Mouse (Mus musculus) limb, embryonic 15.5 days (tissue): Measurements from ENCODE around the gene Aebp1. TPM values are rescaled to one million over a fixed set of nuclear protein-coding genes. Genes with fewer than 3 reads are reported as not detected.
"Not testable (repeated sequence)": the region's sequence is repeated elsewhere in the genome, so short reads cannot be mapped to it uniquely, and the experiment has no call there.

ENCODE experiments used
- ATAC-seq: fragments of 200-750 bp; cut with Nextera tagmentation; 2 replicates; pipeline ENCODE4 v1.8.0; 2017; ENCODE audit warnings: low read depth, moderate TSS enrichment; ENCODE audit not compliant: insufficient number of reproducible peaks, low FRiP score, low TSS enrichment
- H3K27ac ChIP-seq: fragments of 300-500 bp; sonication (generic); 2 replicates; pipeline ENCODE4 v1.5.1; 2015; ENCODE audit warnings: moderate library complexity, mild to moderate bottlenecking, inconsistent platforms
- H3K27me3 ChIP-seq: fragments of 300-500 bp; sonication (generic); 2 replicates; pipeline ENCODE4 v1.6.1; 2015; ENCODE audit warnings: inconsistent platforms
- H3K36me3 ChIP-seq: fragments of 300-500 bp; sonication (generic); 2 replicates; pipeline ENCODE4 v1.6.1; 2015; ENCODE audit warnings: inconsistent platforms
- H3K4me1 ChIP-seq: fragments of 300-500 bp; sonication (generic); 2 replicates; pipeline ENCODE4 v1.6.1; 2015; ENCODE audit warnings: inconsistent platforms
- H3K4me2 ChIP-seq: fragments of 300-500 bp; sonication (generic); 2 replicates; pipeline ENCODE4 v1.6.1; 2015; ENCODE audit warnings: mild to moderate bottlenecking, inconsistent platforms
- H3K4me3 ChIP-seq: fragments of 300-500 bp; sonication (generic); 2 replicates; pipeline ENCODE4 v1.5.1; 2015; ENCODE audit warnings: mild to moderate bottlenecking, inconsistent platforms
- H3K9ac ChIP-seq: fragments of 300-500 bp; sonication (generic); 2 replicates; pipeline ENCODE4 v1.6.1; 2015; ENCODE audit warnings: inconsistent platforms
- H3K9me3 ChIP-seq: fragments of 300-500 bp; sonication (generic); 2 replicates; pipeline ENCODE4 v1.6.1; 2016; ENCODE audit warnings: inconsistent platforms
- WGBS: fragments of 180-500 bp; shearing (Covaris S2); methylation state at CpG from one replicate; pipeline ENCODE4 v1.1.7; 2015; 5-methylcytosine and 5-hydroxymethylcytosine counted together
- polyA plus RNA-seq: library from polyadenylated mRNA; unstranded; fragments of >200 nt; fragmentation: Nextera tagmentation; extraction: Ambion mirVana; gene quantifications from 2 replicates; pipeline ENCODE4 v1.2.1, GENCODE M21; 2015

Aebp1 gene
- polyA plus RNA-seq, 1 experiment from 2014 or later = 78.4 TPM

DNA sequence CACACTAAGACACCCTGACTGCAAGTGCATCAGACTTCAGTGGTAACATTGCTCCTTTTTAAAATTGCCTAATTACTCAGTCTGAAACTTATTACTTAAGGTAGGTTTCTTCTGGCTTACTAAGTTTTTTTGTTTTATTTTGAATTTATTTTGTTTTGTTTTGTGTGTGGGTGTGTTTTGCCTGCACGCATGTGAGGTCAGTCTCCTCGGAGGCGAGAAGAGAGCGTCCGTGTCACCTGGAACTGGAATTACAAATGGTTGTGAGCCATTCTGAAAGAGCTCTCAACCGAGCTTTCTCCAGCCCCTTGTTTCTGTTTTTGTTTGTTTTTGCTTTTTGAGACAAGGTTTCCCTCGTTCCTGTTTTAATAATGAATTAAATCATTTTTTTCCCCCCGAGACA is 16.9 kb downstream of the Aebp1 start:
- Histone ChIP-seq H3K36me3 (peaks cover 27% of the 10 kb centered on the region), H3K27ac (peak overlapping the region; percentile 89), H3K4me2 (peak overlapping the region; percentile 63), H3K4me1 (peaks cover 24% of the 10 kb centered on the region), H3K4me3 (peak overlapping the region; percentile 75), H3K27me3 (no peaks in the 10 kb centered on the region), H3K9me3 (no peaks in the 10 kb centered on the region), H3K9ac (peak overlapping the region; percentile 47; the same call in 1 of the 2 replicates)
- ATAC-seq = no peak
- 45% methylated on average over 8 of the region's 8 CpGs for WGBS

GRCm38 (mm10) chr11:5879905-5880304 is 18.2 kb downstream of the Aebp1 start:
- Histone ChIP-seq H3K4me2 (no peak overlapping the region), H3K9me3 (no peaks in the 10 kb centered on the region), H3K9ac (no peak overlapping the region), H3K4me1 (peaks cover 24% of the 10 kb centered on the region), H3K4me3 (no peak overlapping the region), H3K27ac (no peak overlapping the region), H3K36me3 (peaks cover 15% of the 10 kb centered on the region), H3K27me3 (no peaks in the 10 kb centered on the region)
- ATAC-seq = no peak
- WGBS = 59% methylated on average over 5 of the region's 5 CpGs

GRCm38 (mm10) chr11:5882518-5882917 is 20.8 kb downstream of the Aebp1 start:
- Histone ChIP-seq H3K27me3 (no peaks in the 10 kb centered on the region), H3K27ac (no peak overlapping the region), H3K4me2 (no peak overlapping the region), H3K4me1 (peaks cover 21% of the 10 kb centered on the region), H3K9ac (no peak overlapping the region), H3K9me3 (no peaks in the 10 kb centered on the region), H3K36me3 (no peaks in the 10 kb centered on the region), H3K4me3 (no peak overlapping the region)
- no peak for ATAC-seq
- 67% methylated on average over 8 of the region's 8 CpGs for WGBS

DNA sequence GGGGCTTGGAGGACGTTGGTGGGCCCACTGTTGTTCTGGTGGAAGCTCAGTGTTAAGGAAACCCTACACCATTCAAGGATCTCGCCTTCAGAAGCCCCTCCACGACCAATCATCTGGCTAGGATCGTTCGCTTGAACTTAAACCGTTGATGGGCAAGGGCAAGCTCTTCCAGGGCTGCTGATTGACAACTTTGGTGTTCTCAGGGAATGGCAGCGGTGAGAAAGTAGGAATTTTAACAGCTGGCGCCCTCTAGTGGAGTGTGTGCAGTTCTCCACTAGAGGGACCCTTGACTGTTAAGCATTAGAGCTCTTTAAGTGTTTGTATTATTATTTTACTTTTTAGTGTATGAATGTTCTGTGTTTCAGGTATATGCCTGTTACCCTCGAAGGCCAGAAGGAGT is 24.4 kb downstream of the Aebp1 start:
- no peak overlapping the region for H3K9ac ChIP-seq
- H3K27ac ChIP-seq = peak overlapping the region; percentile 48
- peaks cover 35% of the 10 kb centered on the region for H3K4me1 ChIP-seq
- no peaks in the 10 kb centered on the region for H3K36me3 ChIP-seq
- no peaks in the 10 kb centered on the region for H3K27me3 ChIP-seq
- no peak for ATAC-seq
- no peak overlapping the region for H3K4me2 ChIP-seq
- 18% methylated on average over 9 of the region's 9 CpGs for WGBS
- no peaks in the 10 kb centered on the region for H3K9me3 ChIP-seq
- H3K4me3 ChIP-seq = no peak overlapping the region

DNA sequence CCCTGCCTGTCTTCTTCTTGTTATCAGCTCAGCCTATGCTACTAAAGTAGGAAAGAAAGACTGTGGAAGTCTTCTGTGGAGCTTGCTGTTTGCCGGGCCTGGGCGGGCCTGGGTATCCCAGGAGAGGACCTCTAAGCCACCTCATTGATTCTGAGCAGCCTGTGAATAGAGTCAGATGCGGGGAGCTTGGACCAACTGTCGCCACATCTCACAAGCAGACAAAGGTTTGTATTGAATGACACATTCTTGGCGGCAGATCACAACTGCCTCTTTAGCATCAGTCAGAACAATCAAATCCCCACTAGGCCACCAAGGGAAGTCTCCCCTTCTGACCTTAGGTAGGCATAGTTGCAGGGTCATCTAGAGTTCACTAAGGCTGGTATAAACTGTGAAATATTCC is 25.5 kb downstream of the Aebp1 start:
- no peak overlapping the region for H3K4me2 ChIP-seq
- WGBS = 56% methylated on average over 5 of the region's 5 CpGs
- H3K4me1 ChIP-seq = peaks cover 41% of the 10 kb centered on the region
- H3K27ac ChIP-seq = no peak overlapping the region
- H3K36me3 ChIP-seq = no peaks in the 10 kb centered on the region
- no peak overlapping the region for H3K9ac ChIP-seq
- H3K27me3 ChIP-seq = no peaks in the 10 kb centered on the region
- ATAC-seq = no peak
- no peaks in the 10 kb centered on the region for H3K9me3 ChIP-seq
- no peak overlapping the region for H3K4me3 ChIP-seq

- not testable (repeated sequence) for H3K4me2 ChIP-seq, ATAC-seq, H3K27ac ChIP-seq, H3K36me3 ChIP-seq, H3K4me3 ChIP-seq, H3K9me3 ChIP-seq, H3K27me3 ChIP-seq, H3K9ac ChIP-seq
- WGBS = 42% methylated on average over 5 of the region's 5 CpGs
- H3K4me1 ChIP-seq = peaks cover 45% of the 10 kb centered on the region
These were observed 26.8 kb downstream of the Aebp1 start for GRCm38 (mm10) chr11:5888563-5888962.

DNA sequence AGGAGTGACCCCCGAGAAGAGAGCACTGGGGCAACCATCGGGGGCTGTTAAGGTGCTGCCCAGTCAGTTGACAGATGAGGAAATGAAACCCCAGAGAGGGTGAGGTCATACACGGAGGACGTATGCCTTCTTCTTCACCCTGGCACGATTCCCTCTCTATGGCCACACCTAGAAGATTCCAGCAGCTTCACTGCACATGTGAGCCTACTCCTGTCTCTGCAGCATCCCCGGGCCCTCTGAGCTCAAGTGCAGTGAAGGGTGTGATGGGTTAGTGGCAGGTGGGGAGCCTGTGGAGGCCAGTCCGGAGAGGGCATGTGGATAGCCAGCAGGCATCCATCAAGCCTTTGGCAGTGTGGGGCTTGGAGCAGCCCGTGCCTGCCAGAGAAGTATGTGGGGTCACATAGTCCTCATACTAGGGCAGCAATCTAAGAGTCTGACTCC is 30.4 kb downstream of the Aebp1 start:
- Histone ChIP-seq H3K4me3 (no peak overlapping the region), H3K27ac (no peak overlapping the region), H3K4me1 (peaks cover 32% of the 10 kb centered on the region), H3K9me3 (no peaks in the 10 kb centered on the region), H3K27me3 (no peaks in the 10 kb centered on the region), H3K9ac (no peak overlapping the region), H3K4me2 (no peak overlapping the region), H3K36me3 (no peaks in the 10 kb centered on the region)
- 38% methylated on average over 8 of the region's 8 CpGs for WGBS
- peak; percentile 36; the same call in 1 of the 2 replicates for ATAC-seq

GRCm38 (mm10) chr11:5892810-5893368 is 31.1 kb downstream of the Aebp1 start:
- Histone ChIP-seq H3K27me3 (peaks cover 5% of the 10 kb centered on the region; the same call in 1 of the 2 replicates), H3K36me3 (no peaks in the 10 kb centered on the region), H3K9ac (no peak overlapping the region), H3K27ac (no peak overlapping the region), H3K9me3 (no peaks in the 10 kb centered on the region), H3K4me2 (no peak overlapping the region), H3K4me1 (peaks cover 39% of the 10 kb centered on the region), H3K4me3 (no peak overlapping the region)
- no peak for ATAC-seq
- 40% methylated on average over 4 of the region's 4 CpGs for WGBS

- H3K27ac ChIP-seq = no peak overlapping the region
- H3K4me2 ChIP-seq = no peak overlapping the region
- H3K27me3 ChIP-seq = peaks cover 8% of the 10 kb centered on the region; the same call in 1 of the 2 replicates
- H3K36me3 ChIP-seq = no peaks in the 10 kb centered on the region
- H3K9me3 ChIP-seq = no peaks in the 10 kb centered on the region
- H3K4me1 ChIP-seq = peaks cover 41% of the 10 kb centered on the region
- no peak for ATAC-seq
- H3K9ac ChIP-seq = no peak overlapping the region
- no peak overlapping the region for H3K4me3 ChIP-seq
- 68% methylated on average over 6 of the region's 6 CpGs for WGBS
These were observed 32.1 kb downstream of the Aebp1 start for GRCm38 (mm10) chr11:5893807-5894206.

GRCm38 (mm10) chr11:5897230-5897629 is 35.5 kb downstream of the Aebp1 start:
- H3K36me3 ChIP-seq = no peaks in the 10 kb centered on the region
- WGBS = 20% methylated on average over 16 of the region's 16 CpGs
- ATAC-seq = no peak

DNA sequence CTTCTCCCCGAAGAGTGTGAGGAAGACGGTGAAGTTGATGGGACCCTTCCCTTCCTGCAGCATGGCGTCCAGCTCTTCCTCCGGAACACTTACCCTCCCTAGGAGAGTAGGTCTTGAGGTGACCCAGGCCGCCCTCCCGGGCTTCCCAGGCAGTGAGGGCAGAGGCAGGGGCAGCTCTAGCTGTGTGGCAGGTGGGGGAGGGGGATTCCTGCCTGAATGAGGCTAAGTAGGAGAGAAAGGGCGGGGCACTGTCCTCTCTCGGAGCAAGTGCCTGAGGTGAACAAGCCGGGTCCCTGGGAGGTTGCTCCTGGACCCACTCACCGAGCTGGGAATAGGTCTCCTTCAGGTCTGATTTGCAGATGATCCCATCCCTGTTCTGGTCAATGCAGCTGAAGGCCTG is 36.1 kb downstream of the Aebp1 start:
- H3K9ac ChIP-seq = no peak overlapping the region
- no peaks in the 10 kb centered on the region for H3K9me3 ChIP-seq
- H3K4me3 ChIP-seq = no peak overlapping the region
- WGBS = 30% methylated on average over 10 of the region's 10 CpGs
- no peak for ATAC-seq
- peak overlapping the region; percentile 20; the same call in 1 of the 2 replicates for H3K4me2 ChIP-seq
- peaks cover 35% of the 10 kb centered on the region for H3K4me1 ChIP-seq
- no peak overlapping the region for H3K27ac ChIP-seq
- H3K36me3 ChIP-seq = no peaks in the 10 kb centered on the region
- peaks cover 8% of the 10 kb centered on the region; the same call in 1 of the 2 replicates for H3K27me3 ChIP-seq

More at GRCm38 (mm10) chr11:5897230-5897629, 35.5 kb downstream of the Aebp1 start:
- H3K4me2 ChIP-seq = no peak overlapping the region
- no peak overlapping the region for H3K9ac ChIP-seq
- peaks cover 8% of the 10 kb centered on the region; the same call in 1 of the 2 replicates for H3K27me3 ChIP-seq
- peaks cover 37% of the 10 kb centered on the region for H3K4me1 ChIP-seq
- no peak overlapping the region for H3K4me3 ChIP-seq
- no peaks in the 10 kb centered on the region for H3K9me3 ChIP-seq
- no peak overlapping the region for H3K27ac ChIP-seq

- H3K4me2 ChIP-seq = peak within 1 kb of the TSS; percentile 20; the same call in 1 of the 2 replicates
- H3K4me1 ChIP-seq = peaks cover 34% of the 10 kb centered on the region
- no peak within 1 kb of the TSS for H3K4me3 ChIP-seq
- no peaks in the 10 kb centered on the region for H3K9me3 ChIP-seq
- no peak within 1 kb of the TSS for H3K9ac ChIP-seq
- no peak for ATAC-seq
- H3K27me3 ChIP-seq = peaks cover 8% of the 10 kb centered on the region; the same call in 1 of the 2 replicates
- no peak within 1 kb of the TSS for H3K27ac ChIP-seq
- no peaks in the 10 kb centered on the region for H3K36me3 ChIP-seq
- WGBS = 62% methylated on average over 5 of the region's 5 CpGs
These were observed 36.8 kb downstream of the Aebp1 start, which contains the start of gene Myl7 for GRCm38 (mm10) chr11:5898531-5898930. TSS of gene Myl7 (minus strand) at chr11:5898782.
